Mouse (Mus musculus) megakaryocyte, embryonic 14.5 days (primary cell): ENCODE results near the gene Syt2. TPM values are rescaled to one million over a fixed set of nuclear protein-coding genes. Genes with fewer than 3 reads are reported as not detected.
A peak's percentile ranks its signal among the peaks of the same experiment; 100 is the strongest.

ENCODE experiments used
- H3K27me3 ChIP-seq: replicated peaks from 2 replicates; pipeline ENCODE3; 2012; ENCODE audit warnings: inconsistent platforms
- H3K36me3 ChIP-seq: replicated peaks from 2 replicates; pipeline ENCODE3; 2012; ENCODE audit warnings: low read length, inconsistent platforms, mixed read lengths
- H3K4me1 ChIP-seq: 2 replicates; pipeline ENCODE4 v1.6.1; 2012; ENCODE audit warnings: inconsistent platforms
- H3K4me3 ChIP-seq: replicated peaks from 2 replicates; pipeline ENCODE3; 2012; ENCODE audit warnings: moderate library complexity, mild to moderate bottlenecking, inconsistent platforms
- H3K9me3 ChIP-seq: 2 replicates; pipeline ENCODE4 v1.6.1; 2012; ENCODE audit warnings: inconsistent platforms
- FLI1 ChIP-seq: IDR thresholded peaks from 2 replicates; pipeline ENCODE4 v1.6.1; 2012; ENCODE audit warnings: low read length, inconsistent platforms, mixed read lengths
- GATA1 ChIP-seq: IDR thresholded peaks from 3 replicates; pipeline ENCODE4 v1.6.1; 2012; ENCODE audit warnings: mixed read lengths, low read length, inconsistent platforms, borderline replicate concordance
- polyA plus RNA-seq: library from polyadenylated mRNA; stranded (reverse); fragments of >175 nt; gene quantifications from 2 replicates; pipeline ENCODE4 v1.2.3, GENCODE M21; 2012; ENCODE audit warnings: low replicate concordance; ENCODE audit not compliant: insufficient read depth

Syt2 gene
- polyA plus RNA-seq, 1 experiment = 0.01 TPM

DNA sequence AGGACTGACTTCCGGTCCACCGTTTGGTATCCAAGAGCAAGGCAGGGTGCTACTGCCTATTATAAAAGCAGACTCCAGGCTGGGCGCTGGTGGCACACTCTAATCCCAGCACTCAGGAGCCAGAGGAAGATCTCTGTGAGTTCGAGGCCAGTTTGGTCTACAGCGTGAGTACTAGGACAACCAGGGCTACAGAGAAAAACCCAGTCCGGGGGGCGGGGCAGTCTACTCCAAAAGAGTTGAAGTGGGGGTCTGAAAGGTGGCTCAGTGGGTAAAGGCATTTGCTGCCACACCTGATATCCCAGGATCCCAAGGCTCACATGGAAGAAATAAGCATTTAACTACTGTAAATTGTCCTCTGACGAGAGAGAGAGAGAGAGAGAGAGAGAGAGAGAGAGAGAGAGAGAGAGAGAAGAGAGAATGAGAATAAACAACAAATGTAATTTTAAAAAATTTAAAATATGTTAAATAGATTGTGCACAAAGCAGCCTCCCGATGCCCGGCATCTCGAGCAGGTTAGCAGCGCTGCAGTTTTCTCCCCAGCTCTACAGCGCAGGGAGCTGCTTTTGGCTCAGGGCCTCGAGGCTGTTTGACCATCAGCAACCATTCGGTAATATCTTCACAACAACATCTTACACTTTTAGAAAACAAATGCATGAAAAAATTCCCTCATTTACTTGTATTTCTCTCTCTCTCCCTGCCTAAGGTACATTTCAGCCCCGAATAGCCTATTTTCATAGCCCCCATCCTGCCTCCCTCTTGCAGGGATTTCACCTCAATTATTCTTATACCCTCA lies 873 bp upstream of the Syt2 start:
- Histone ChIP-seq H3K9me3 (no peaks in the 10 kb centered on the region), H3K36me3 (no peaks in the 10 kb centered on the region), H3K4me1 (peaks cover 25% of the 10 kb centered on the region), H3K4me3 (no peak overlapping the region), H3K27me3 (peaks cover 92% of the 10 kb centered on the region)
- TF ChIP-seq FLI1 = no peak
- TF ChIP-seq GATA1 = no peak

DNA sequence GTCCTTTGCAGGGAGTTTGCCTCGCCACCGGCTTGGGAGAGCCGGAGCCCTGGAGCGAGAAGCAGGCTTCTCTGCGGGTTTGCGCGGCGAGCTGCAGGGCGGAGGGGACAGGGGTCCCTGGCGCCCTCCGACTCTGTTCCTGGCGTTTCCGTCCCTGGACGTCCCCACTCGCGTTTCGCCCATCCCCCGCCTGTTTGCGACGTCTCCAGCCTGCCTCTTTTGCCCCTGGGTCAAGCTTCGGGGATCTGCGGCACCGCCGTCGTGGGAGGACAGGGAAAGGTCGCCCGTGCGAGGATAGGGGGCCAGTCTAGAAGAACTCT lies 446 bp downstream of the Syt2 start:
- Histone ChIP-seq H3K27me3 (peaks cover 95% of the 10 kb centered on the region), H3K4me1 (peaks cover 25% of the 10 kb centered on the region), H3K4me3 (peak overlapping the region; percentile 85), H3K9me3 (no peaks in the 10 kb centered on the region), H3K36me3 (no peaks in the 10 kb centered on the region)
- no peak for TF ChIP-seq FLI1
- TF ChIP-seq GATA1 = no peak

DNA sequence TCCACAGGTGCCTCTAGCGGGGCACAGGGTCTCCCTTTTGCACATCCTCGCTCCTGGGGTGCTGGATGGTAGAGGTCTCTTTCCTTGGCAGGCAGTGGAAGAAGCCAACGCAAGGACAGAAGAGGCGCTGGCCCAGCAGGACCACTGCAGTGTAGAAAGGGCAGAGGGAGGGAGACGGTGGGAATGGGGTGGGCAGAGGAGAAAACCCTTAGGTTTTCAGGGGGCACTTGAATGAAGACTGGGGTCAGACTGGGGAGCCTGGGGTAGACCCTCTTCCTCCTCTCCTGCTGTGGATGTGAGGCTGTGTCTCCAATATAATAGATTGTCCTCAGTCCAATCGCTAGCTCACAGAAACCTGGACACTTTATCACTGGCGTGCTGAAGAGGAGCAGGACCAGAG lies 1.1 kb downstream of the Syt2 start:
- TF ChIP-seq GATA1 (no peak), FLI1 (no peak)
- H3K9me3 ChIP-seq = no peaks in the 10 kb centered on the region
- peaks cover 25% of the 10 kb centered on the region for H3K4me1 ChIP-seq
- no peak overlapping the region for H3K4me3 ChIP-seq
- peaks cover 95% of the 10 kb centered on the region for H3K27me3 ChIP-seq
- H3K36me3 ChIP-seq = no peaks in the 10 kb centered on the region

DNA sequence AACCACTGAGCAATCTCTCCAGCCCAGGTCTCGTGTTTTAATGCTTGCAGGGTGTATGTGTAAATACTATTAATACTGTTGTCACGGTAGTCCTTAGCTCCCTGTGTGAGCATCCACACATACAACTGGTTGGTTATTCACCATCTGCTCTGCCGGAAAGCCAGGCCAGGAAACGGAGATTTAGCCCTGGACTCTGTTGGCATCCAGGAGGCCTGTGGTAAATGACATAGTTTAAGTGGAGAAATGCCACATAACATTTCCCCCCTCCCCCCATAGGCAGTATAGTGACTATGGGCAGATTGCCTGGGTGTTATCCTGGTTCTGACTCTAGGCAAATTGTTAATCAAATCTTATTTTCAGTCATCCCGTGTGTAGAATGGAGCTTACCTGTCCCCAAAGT lies 4.3 kb downstream of the Syt2 start:
- no peaks in the 10 kb centered on the region for H3K36me3 ChIP-seq
- H3K4me3 ChIP-seq = no peak overlapping the region
- TF ChIP-seq FLI1 (no peak), GATA1 (no peak)
- H3K4me1 ChIP-seq = peaks cover 17% of the 10 kb centered on the region
- H3K27me3 ChIP-seq = peaks cover 79% of the 10 kb centered on the region
- no peaks in the 10 kb centered on the region; the same call in 1 of the 2 replicates for H3K9me3 ChIP-seq

DNA sequence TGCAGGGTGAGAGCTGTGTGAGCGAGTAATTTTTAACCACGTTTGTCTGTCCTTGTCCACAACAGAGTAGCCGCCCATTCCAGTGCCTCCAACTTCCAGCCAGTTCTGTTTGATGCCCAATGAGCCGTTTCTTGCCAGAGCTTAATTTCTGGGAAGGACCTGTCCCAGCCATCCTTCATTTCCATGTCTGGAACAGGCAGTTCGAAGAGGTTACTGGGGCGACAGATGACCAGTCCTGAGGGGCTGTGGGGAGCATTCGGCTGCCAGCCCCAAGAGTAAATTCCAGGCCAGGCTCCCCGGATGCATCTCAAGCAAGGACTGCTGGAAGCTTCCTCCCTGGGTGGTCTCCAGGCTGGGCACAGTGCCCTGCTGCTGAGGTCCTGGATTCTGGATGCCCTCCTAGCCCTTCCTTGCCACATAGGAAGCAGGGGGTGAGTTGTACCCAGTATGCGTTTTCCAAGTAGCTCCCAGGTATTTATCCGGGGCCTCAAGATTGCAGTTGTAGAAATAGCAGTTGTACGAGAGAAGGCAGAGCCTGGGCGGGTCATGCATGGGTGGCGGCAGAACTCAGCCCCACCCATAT lies 4.9 kb downstream of the Syt2 start:
- Histone ChIP-seq H3K4me1 (peaks cover 12% of the 10 kb centered on the region), H3K9me3 (no peaks in the 10 kb centered on the region; the same call in 1 of the 2 replicates), H3K27me3 (peaks cover 74% of the 10 kb centered on the region), H3K4me3 (no peak overlapping the region), H3K36me3 (no peaks in the 10 kb centered on the region)
- TF ChIP-seq GATA1 (no peak), FLI1 (no peak)

DNA sequence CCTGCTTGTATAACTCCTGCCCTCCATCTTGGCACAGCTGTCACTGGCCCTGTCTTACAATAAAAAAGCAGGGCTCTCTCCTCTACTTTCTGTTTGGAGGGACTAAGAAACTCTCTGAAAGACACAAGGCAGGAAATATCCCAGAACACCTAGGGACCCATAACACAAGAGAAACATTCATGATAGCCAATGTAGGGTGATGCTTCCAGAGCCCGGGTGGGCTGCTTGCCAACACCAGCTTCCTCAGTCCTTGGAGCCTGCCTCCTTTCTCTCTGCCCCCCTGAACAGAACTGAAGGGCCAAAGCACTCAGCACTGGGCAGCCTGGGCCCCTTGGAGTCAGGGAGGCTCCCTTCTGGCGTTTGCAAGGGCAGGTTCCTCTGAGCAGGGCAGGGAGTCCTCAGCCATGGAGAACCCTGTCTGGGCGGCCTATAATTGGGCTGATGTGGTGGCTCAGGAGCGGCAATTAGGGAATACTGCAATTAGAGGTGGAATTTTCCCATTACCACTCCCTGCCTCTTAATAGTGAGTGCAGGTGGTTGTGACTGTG lies 5.4 kb downstream of the Syt2 start:
- H3K4me3 ChIP-seq = no peak overlapping the region
- H3K9me3 ChIP-seq = no peaks in the 10 kb centered on the region; the same call in 1 of the 2 replicates
- peaks cover 71% of the 10 kb centered on the region for H3K27me3 ChIP-seq
- TF ChIP-seq GATA1 (no peak), FLI1 (no peak)
- H3K4me1 ChIP-seq = peaks cover 7% of the 10 kb centered on the region
- no peaks in the 10 kb centered on the region for H3K36me3 ChIP-seq

DNA sequence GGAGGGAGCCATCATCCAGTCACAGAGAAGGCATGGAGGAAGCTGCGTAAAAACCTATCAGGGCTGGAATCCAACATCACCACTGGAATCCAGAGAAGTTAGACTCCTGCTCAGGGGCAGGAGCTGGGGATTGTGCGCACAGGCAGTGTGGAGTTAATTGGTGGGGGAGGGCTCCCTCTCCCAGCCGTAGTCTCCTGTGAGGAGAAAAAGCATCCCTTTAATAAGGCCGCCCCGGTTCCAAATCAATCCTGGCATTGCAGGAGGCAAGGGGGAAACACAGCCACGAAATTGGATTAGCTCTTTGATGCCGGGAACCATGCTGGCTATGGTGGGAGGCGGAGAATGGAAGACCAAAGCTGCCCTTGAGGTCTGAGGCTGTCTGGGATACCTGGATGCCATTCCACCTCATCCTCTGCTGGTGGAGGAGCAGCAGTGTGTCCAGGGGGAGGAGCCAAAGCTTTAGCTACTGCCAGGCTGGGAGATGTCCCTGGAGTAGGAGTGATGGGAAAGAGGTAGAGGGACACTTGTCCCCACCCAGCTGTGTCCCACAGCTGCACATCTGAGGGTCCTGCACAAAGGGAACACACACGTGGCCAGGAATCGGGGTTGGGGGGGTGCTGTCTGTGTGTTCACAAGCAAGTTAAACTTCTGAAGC lies 7.3 kb downstream of the Syt2 start:
- no peaks in the 10 kb centered on the region; the same call in 1 of the 2 replicates for H3K4me1 ChIP-seq
- TF ChIP-seq GATA1 (no peak), FLI1 (no peak)
- H3K36me3 ChIP-seq = no peaks in the 10 kb centered on the region
- H3K9me3 ChIP-seq = peaks cover 13% of the 10 kb centered on the region
- H3K27me3 ChIP-seq = peaks cover 68% of the 10 kb centered on the region
- no peak overlapping the region for H3K4me3 ChIP-seq

DNA sequence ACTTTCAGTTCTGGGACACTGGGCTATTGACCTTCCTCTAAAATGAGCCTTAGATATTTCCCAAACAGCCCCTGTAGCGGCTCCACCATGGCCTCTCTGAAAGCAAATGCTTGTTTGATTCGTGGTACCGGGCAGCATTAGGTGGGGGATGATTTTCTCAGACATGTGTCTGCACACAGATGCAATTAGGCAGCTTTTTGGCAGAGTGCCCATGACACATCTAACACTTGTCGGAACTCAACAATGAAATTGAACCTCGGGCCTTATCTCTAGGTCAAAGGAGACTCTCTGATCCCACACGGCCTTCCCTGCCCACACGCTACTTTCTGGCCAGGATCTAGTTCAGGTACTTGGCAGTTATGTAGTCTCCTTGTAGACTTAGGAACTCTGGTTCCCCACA lies 12.4 kb downstream of the Syt2 start:
- no peak for TF ChIP-seq GATA1
- TF ChIP-seq FLI1 = no peak
- H3K9me3 ChIP-seq = peaks cover 13% of the 10 kb centered on the region
- no peaks in the 10 kb centered on the region for H3K36me3 ChIP-seq
- no peak overlapping the region for H3K4me3 ChIP-seq
- H3K4me1 ChIP-seq = no peaks in the 10 kb centered on the region
- peaks cover 55% of the 10 kb centered on the region for H3K27me3 ChIP-seq

DNA sequence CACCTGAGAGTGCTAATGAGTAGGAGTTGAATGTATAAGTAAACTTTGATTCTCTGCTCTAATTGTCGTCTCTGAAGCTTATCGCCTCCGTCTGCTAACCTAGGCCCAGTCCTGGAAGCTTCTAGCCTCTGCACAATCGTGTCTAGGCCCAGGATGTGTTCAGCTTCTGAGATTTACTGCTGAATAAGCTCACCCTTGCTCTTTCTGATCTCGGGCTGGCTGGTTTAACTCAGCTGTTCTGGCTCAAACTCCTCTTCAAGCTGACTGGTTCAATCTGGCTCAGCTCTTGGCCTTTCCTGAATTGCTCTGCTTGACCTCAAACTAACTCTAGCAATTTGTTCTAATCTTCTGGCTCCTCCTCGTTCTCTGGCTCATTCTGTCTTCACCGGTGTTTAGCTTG lies 13.7 kb downstream of the Syt2 start:
- Histone ChIP-seq H3K4me1 (no peaks in the 10 kb centered on the region), H3K9me3 (peaks cover 13% of the 10 kb centered on the region), H3K27me3 (peaks cover 49% of the 10 kb centered on the region), H3K36me3 (no peaks in the 10 kb centered on the region), H3K4me3 (no peak overlapping the region)
- no peak for TF ChIP-seq FLI1
- no peak for TF ChIP-seq GATA1
